15 mouse cellular contexts compared by ENCODE assay signal in genomic region chr3:38436596-38436995, GRCm38 (mm10). TPM values are rescaled to one million over a fixed set of nuclear protein-coding genes. Genes with fewer than 3 reads are reported as not detected.
DNase-seq lines count a peak whose midpoint lies in the region.
"Had no signal": no experiment of that assay in that cellular context is flagged by ENCODE, and none has a peak within 500 bp of the region (broad histone marks: within the 10 kb centered on the region; RNA-seq: fewer than 3 reads in every experiment).

No protein-coding gene starts in this region.

- DNase-seq in lung, postnatal 36 days = peak; percentile 6
- DNase-seq in lung, postnatal 10 days = no peak
- DNase-seq in retina, postnatal 1 day = peak; percentile 20
- no peak for DNase-seq in retina, embryonic 14.5 days (ENCODE audit: low spot score)
- DNase-seq in gonadal fat pad, adult 2 months (ENCODE audit: low read depth) = peak; percentile 83
- DNase-seq in natural killer cell, adult 2 months (ENCODE audit: low spot score in 2 of 2) = no peak
- no peak for DNase-seq in cerebellum, adult 9-10 months
- DNase-seq: adrenal gland, adult 2 months; adrenal gland, postnatal 10 days; adrenal gland, postnatal 25 days; cerebellum, adult 11 months; cerebellum, adult 18-20 months; cerebellum, adult 8-10 months; cerebellum, postnatal 10 days; cerebellum, postnatal 25 days had no signal

RNA-seq across cellular contexts. Expression of gene Ankrd50, which starts 48.0 kb away (rescaled TPM):
- polyA plus RNA-seq in gonadal fat pad, adult 2 months (2012; rRNA removed) = 21.2 and 21.4 TPM in 2 replicates

Comparison
In these comparisons a context has a peak if more than half of its experiments do, and no peak if none do; other contexts are left out.
1. DNase-seq: peak in lung, postnatal 36 days (single experiment), retina, postnatal 1 day (single experiment) and gonadal fat pad, adult 2 months (single experiment); none in lung, postnatal 10 days (single experiment), retina, embryonic 14.5 days (single experiment), natural killer cell, adult 2 months (0 of 2) and cerebellum, adult 9-10 months (single experiment).